Mouse (Mus musculus) embryonic fibroblast, embryonic 13.5 days (primary cell): ENCODE measurements around the gene Gm32742.

Experiments
- CTCF ChIP-seq: IDR thresholded peaks from 2 replicates; pipeline ENCODE4 v1.5.1; 2011; ENCODE audit warnings: mild to moderate bottlenecking, control low read depth, low read length, moderate library complexity, borderline replicate concordance; ENCODE audit not compliant: insufficient read depth
- POLR2A ChIP-seq: IDR thresholded peaks from 2 replicates; pipeline ENCODE4 v1.6.1; 2011; ENCODE audit warnings: low read depth, mild to moderate bottlenecking, control low read depth, low read length, moderate library complexity

GRCm38 (mm10) chr9:51167954-51168353 lies 2.6 kb upstream of the Gm32742 start:
- TF ChIP-seq CTCF (no peak), POLR2A (no peak)
